Mouse (Mus musculus) embryo, embryonic 9.5 days (tissue): ENCODE measurements at regions not wholly inside any gene's neighbourhood (a gene's known extent, or its start where the extent isn't known, plus 50 kb on each side); places are given as distances from the start of the nearest gene placed in this dataset.
"Not testable (repeated sequence)": the region's sequence is repeated elsewhere in the genome, so short reads cannot be mapped to it uniquely, and the experiment has no call there.

Experiments used
- DNase-seq: peaks from one replicate; pipeline ENCODE4 v3.0.0-alpha.2; 2017; ENCODE audit errors: extremely low spot score

DNA sequence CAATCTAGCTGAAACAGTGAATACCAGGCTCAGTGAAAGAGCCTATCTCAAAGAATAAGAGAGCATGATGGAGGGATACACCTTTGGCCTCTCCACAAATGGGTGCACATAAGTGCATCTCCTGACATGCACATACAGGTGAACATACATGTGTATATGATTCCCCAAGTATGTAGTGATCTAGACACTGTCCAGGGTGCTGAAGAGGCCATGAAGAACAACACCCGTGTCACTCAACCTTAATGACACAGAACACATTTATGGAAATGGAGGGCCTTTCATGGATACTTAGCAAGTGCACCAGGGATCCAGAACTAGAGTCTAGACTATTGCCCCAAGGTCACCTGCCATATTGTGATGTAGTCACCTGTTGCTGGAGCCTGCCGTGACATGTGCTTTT, 56.9 kb downstream of the Spata19 start:
- no peak for DNase-seq

DNA sequence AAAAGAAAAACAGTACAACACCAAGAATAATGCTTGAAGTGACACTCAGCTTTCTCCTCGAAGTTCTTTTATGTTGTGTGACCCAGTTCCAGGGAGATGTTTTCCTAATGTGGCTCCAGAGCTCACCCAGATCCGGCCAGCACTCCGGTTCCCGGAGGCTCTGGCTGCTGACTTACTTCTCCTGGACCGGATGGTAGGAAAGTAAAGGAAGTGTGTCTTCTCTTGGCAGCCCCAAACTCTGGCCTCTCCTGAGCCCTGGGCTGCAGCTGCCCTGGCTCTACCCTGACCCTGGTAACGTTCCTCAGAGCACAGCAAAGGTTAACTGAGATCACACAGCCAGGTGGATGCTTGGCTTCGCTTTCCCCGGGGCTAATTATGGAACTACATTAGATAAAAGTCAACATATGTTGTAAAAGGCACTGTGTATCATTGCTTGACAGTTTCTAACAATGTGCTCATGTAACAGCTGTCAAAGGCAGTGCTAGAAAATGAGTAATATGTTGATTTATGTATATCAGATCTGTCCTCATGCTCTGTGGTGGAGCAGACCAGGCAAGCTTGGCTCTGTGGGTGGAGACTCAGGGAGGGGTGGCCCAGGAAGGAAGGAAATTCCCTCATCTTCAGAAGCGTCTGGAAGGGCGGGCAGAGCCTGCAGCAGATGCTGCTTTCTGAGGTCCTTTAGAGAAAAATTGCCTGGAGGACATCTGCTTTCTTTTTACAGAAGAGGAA, 57.5 kb downstream of the Spata19 start:
- DNase-seq, result no peak

DNA sequence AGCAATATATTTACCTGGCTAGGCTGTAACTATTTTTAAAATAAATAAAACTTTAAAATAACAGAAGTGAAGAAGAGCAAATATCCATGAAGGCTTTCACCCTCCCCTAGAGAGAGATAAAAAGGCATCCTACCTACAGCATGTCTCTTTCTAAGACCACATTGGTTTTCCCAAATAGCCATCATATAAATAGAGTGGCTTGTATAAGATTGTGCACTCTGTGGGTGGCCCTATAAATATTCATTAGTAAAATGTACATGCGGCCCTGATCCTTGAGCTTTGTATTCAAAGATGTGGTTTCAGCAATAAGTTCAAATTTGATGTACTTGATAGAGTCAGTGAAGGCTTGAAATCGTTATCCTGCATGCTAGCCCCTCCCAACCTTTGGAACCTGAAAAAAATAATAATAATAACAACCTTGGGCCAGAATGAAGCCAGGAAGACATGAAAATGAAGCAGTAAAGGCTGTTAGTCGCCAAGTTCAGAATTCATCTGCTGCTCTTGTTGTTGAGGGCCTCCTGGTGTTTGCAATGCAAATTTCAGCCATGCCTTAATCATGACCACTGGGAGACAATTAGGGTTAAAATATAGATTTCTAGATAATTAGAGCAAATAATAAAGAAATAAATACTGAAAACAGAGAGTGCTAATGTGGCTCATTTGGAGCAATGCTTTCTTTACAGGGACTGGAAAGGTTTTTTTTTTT, 61.9 kb downstream of the Spata19 start:
- DNase-seq, result no peak

DNA sequence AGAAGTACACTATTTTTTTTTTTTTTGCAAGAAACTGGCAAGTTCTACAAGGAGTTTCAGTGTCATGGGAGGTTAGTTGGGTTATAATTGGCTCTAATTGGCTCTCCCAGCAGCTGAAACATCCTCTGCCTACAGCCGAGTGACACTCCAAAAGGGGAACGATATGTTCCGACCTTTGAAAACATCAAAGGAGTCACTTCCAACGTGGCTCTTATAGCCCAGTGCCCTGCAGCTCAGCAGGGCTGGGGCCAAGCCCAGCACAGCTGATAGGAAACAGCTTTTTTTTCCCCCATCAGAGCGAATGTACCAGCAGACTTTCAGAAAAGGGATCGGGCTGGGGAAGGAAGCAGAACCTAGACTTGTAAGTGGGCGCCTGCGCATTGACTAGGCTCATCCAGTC, 64.4 kb downstream of the Spata19 start:
- DNase-seq, result no peak

- DNase-seq, result no peak
Measured at GRCm38 (mm10) chr9:27464006-27464405, 67.4 kb downstream of the Spata19 start.

DNA sequence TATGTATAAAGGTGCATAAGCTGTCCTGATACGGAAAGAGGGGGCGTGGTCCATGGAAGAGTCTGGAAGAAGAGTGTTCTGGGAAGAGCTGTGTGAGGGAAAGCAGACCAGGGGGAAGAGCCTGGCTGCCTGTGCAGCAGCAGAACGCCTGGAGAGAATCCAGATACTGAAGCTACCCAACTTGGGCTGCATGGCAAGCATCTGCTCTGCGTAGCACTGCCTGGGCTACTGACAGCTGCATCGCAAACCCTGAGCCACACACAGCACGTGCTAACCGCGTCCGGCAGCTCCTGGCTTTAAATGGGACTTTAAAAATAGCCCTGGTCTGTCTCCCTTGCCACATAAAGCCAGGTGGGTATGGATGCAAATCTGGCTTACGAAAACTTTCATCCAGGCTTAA, 78.9 kb downstream of the Spata19 start:
- DNase-seq, result no peak

DNA sequence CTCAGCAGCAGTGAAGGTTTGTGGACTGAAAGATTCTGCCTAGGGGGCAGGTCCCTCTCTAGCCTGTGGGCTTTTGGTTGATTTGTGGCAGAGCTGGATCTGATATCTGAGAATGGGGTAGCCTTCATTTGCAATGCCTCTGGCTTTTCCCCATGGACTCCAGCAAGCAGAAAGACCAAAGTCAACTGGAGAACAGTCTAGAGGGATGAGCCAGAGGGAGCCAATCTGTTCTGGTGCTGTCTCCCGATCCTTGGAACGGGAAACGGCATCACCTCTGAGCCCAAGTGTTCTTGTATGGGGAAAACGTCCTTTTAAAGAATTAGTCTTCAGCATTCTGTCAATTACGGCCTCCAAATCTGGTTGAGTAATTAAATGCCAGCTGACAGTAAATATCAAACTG, 80.0 kb downstream of the Spata19 start:
- no peak for DNase-seq

GRCm38 (mm10) chr9:27477079-27477687, 80.6 kb downstream of the Spata19 start:
- no peak for DNase-seq

GRCm38 (mm10) chr9:27478346-27478745, 81.7 kb downstream of the Spata19 start:
- no peak for DNase-seq

DNA sequence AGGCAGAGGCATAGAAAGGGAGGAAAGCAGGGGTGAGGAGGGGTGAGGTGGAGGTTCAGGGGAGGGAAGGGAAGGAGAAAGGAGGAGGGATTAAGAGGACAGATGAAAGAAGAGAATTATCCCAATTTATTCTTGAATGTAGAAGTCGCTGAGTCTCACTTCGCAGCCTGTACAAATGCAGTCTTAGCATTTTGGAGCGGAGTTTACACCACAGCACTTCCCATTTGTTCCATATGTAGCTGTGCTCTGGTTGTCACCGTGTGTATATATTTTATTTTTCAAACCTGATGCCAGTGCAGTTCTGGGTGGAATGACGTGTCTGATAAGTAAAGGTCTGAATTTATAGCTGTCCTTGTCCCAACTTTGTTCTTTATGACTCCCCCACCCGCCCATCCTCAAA, 105.2 kb downstream of the Spata19 start:
- DNase-seq, result no peak

GRCm38 (mm10) chr9:27509157-27509556, 112.6 kb downstream of the Spata19 start:
- no peak for DNase-seq

DNA sequence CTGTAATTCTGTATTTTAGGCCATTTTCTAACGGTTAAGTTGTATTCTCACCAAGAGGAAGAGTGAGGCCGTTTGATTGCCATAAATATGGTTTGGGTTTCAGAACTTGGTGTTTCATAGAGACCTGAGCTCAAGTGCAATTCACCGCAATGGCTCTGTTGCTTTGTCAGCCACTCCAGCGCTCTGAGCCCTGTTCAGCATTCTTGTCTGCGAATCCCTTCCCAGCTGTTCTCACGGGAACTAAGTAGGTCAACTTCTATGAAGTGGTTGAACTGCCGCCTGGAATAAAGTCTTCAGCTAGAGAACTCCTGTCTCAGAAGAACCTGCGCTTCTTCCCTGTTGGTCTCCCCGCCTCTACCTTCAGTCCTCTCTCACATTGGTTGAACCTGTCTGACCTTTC, 113.1 kb downstream of the Spata19 start:
- no peak for DNase-seq

DNA sequence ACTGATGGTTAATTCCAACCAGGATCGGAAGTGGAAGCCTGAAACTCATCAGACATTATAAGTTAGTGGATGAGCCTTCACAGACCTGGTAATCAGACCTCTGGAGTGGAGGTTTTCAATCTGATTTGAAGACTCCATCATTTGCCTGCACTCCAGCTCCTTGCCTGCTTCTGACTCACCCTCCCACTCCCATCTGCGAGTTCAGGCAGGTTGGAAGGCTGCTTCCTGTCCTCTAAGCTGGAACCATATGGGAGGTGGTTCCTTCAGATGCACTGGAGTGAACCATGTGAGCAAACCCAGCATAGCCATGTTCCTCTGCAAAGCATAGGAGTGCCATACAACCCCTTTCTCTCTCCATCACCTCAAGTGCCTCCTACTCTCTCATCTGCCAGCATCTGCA, 114.6 kb downstream of the Spata19 start:
- DNase-seq, result no peak

GRCm38 (mm10) chr9:27515427-27516110, 119.0 kb downstream of the Spata19 start:
- no peak for DNase-seq

DNA sequence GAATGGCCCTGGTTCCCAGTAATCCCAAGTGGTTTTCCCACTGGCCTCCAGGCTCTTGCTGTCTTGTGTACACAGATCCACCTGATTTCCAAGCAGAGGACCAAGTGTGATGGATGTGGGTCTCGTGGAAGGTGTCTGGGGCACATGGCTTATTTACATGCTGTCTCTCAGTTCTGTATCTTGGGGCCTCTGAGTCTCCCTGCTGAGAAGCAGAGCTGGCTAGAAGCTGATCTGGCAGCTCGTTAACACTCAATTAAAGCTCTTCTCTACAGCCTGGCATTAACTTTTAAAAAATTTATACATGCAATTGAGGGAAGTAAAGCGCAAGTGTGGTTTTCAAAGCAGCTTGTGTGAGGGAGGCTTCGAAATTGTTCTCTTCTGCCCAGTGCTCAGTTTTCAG, 121.4 kb downstream of the Spata19 start:
- no peak for DNase-seq

DNA sequence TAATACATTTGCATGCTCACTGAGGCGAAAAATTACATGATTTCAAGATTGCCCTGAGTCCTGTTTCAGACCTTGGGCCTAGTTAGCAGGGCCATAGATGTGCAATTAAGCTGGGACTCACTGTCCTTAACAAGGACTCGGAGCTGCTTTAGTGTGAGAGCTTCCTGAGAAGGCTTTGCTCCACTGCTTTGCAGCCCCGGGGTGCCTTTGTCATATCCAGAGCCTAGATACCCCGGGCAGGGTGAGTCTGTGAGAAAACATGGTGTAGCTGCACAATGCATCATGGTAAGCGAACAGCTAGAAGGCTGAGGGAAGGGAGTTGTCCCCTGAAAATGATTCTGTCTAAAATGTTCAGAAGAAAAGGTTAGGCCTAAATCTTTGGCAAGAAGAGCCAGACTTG, 123.1 kb downstream of the Spata19 start:
- DNase-seq, result no peak

- no peak for DNase-seq
Measured at GRCm38 (mm10) chr9:27521181-27521580, 124.6 kb downstream of the Spata19 start.

- no peak for DNase-seq
Measured at GRCm38 (mm10) chr9:27526681-27527080, 130.1 kb downstream of the Spata19 start.

GRCm38 (mm10) chr9:27538480-27538879, 141.9 kb downstream of the Spata19 start:
- DNase-seq, result no peak

GRCm38 (mm10) chr9:27541585-27542151, 145.1 kb downstream of the Spata19 start:
- no peak for DNase-seq

DNA sequence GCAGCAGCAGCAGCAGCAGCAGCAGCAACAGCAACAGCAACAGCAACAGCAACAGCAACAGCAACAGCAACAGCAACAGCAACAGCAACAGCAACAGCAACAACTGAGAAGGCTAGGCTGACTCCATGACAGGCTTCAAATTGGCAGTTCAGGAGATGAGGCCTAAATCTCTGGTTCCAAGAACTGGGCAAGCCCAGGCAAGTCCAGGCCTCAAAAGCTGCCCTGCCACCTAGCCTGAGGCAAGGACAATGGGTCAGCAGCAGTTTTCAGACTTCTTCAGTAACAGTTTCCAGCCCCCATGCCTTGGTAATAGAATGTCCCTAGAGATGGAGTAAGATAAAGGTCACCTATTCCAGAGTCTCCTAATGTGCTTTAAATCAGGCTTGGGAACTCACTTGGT, 158.1 kb downstream of the Spata19 start:
- not testable (repeated sequence) for DNase-seq
